Mouse (Mus musculus): ENCODE measurements around the gene Map3k10. TPM values are rescaled to one million over a fixed set of nuclear protein-coding genes. Genes with fewer than 3 reads are reported as not detected.
A peak's percentile ranks its signal among the peaks of the same experiment; 100 is the strongest.
"Not testable (repeated sequence)": the region's sequence is repeated elsewhere in the genome, so short reads cannot be mapped to it uniquely, and the experiment has no call there.

The Map3k10 gene
- polyA plus RNA-seq, 1 experiment from 2014 or later, result 6.8 TPM

DNA sequence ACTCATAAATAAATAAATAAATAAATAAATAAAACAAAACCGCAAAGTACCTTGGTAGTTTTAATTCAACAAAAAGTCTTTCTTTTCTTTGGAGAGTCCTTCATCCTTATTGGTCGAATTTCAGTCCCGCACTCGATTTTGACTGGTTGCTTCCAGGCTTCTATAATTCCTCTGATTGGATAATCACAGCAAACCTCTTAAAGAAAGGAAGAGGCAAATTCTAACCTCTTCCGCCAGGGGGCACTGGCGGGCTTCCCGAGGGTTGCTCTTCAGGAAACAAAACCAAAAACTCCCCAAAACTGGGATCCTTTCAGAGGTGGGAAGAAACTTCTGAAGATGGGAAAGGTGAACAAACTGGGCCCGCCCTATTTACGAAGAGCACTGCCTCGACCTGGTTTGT is 23.4 kb downstream of the Map3k10 start:
- no peak for ATAC-seq (ENCODE audit: insufficient number of reproducible peaks, low FRiP score, low TSS enrichment, low read depth)
- 2% methylated on average over 10 of the region's 10 CpGs for WGBS
- no peak overlapping the region for H3K4me2 ChIP-seq (ENCODE audit: low read depth, severe bottlenecking)
- H3K27ac ChIP-seq (replicated peaks; ENCODE audit: low read depth, low read length), result no peak overlapping the region
- peak; percentile 82 for DNase-seq (ENCODE audit: low spot score)
- H3K27me3 ChIP-seq (ENCODE audit: control insufficient read depth, insufficient read depth, low read length), result peaks cover 36% of the 10 kb centered on the region
- no peaks in the 10 kb centered on the region for H3K36me3 ChIP-seq (ENCODE audit: control insufficient read depth, insufficient read depth, low read length)
- H3K4me3 ChIP-seq (ENCODE audit: low read depth, low read length), result no peak overlapping the region
- H3K4me1 ChIP-seq (ENCODE audit: control insufficient read depth, insufficient read depth, low read length), result no peaks in the 10 kb centered on the region
- no peaks in the 10 kb centered on the region for H3K9me3 ChIP-seq (ENCODE audit: control insufficient read depth, low read length)
- H3K9ac ChIP-seq (ENCODE audit: low read length), result no peak overlapping the region

DNA sequence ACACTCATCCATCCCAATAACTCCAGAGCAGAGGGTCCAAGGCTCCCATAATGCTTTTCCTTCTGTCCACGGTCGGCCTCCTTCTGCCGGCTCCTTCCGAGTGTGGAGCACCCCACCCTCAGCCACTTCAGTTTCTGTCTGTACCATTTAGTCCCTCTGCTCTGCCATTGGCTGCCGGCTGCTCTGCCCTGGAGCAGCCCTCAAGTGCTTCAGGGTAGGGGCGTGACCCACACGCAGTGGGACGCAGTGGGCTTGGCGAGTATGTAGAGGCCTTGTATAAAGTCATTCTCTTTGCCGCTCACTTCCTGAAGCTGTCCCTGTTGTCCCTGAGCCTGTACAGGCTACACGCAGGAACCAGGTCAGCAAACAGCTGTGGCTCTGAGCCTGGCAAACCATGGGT is 24.7 kb downstream of the Map3k10 start:
- H3K4me2 ChIP-seq (ENCODE audit: low read depth, severe bottlenecking), result no peak overlapping the region
- peaks cover 25% of the 10 kb centered on the region for H3K27me3 ChIP-seq (ENCODE audit: control insufficient read depth, insufficient read depth, low read length)
- no peak overlapping the region for H3K4me3 ChIP-seq (ENCODE audit: low read depth, low read length)
- 95% methylated on average over 11 of the region's 11 CpGs for WGBS
- H3K4me1 ChIP-seq (ENCODE audit: control insufficient read depth, insufficient read depth, low read length), result no peaks in the 10 kb centered on the region
- H3K36me3 ChIP-seq (ENCODE audit: control insufficient read depth, insufficient read depth, low read length), result no peaks in the 10 kb centered on the region
- H3K9ac ChIP-seq (ENCODE audit: low read length), result no peak overlapping the region
- H3K27ac ChIP-seq (replicated peaks; ENCODE audit: low read depth, low read length), result no peak overlapping the region
- no peaks in the 10 kb centered on the region for H3K9me3 ChIP-seq (ENCODE audit: control insufficient read depth, low read length)
- DNase-seq (ENCODE audit: low spot score) (no peak), ATAC-seq (ENCODE audit: insufficient number of reproducible peaks, low FRiP score, low TSS enrichment, low read depth) (no peak)

DNA sequence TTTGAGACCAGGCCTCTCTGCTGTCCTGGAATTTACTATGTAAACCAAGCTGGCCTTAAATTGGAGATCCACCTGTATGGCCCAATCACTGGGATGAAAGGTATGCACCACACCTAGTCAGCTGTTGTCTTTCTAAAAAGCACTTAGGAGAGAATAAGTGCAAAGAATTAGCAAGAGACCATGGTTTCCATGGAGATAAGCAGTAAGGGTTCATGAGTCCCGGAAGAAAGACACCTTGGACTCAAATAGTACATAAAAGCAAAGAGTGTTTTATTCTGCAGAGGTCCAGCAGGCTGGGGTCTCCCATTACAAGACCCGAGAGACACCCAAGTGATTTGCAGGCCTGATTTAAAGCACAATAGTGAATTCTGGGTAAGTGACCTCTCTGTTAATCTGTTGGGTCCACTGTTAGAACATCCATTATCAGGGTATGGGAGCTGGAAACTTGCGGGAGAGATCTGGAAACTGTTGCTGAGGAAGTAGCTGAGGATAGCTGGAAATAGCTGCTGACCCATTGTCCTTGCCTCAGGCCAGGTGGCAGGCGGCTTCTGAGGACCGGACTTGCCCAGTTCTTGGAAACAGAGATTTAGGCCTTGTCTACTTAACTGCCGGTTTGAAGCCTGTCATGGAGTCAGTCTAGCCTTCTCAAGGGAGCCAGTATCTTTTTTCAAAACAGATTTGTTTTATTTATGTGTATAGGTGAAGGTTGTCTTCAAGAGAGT is 27.0 kb downstream of the Map3k10 start:
- Histone ChIP-seq H3K9me3 (ENCODE audit: control insufficient read depth, low read length) (no peaks in the 10 kb centered on the region), H3K4me1 (ENCODE audit: control insufficient read depth, insufficient read depth, low read length) (no peaks in the 10 kb centered on the region), H3K9ac (ENCODE audit: low read length) (no peak overlapping the region), H3K4me2 (ENCODE audit: low read depth, severe bottlenecking) (no peak overlapping the region), H3K36me3 (ENCODE audit: control insufficient read depth, insufficient read depth, low read length) (no peaks in the 10 kb centered on the region), H3K27ac (replicated peaks; ENCODE audit: low read depth, low read length) (no peak overlapping the region), H3K4me3 (ENCODE audit: low read depth, low read length) (no peak overlapping the region), H3K27me3 (ENCODE audit: control insufficient read depth, insufficient read depth, low read length) (peaks cover 3% of the 10 kb centered on the region)
- no peak for ATAC-seq (ENCODE audit: insufficient number of reproducible peaks, low FRiP score, low TSS enrichment, low read depth)
- no peak for DNase-seq (ENCODE audit: low spot score)
- 87% methylated on average over 6 of the region's 6 CpGs for WGBS

DNA sequence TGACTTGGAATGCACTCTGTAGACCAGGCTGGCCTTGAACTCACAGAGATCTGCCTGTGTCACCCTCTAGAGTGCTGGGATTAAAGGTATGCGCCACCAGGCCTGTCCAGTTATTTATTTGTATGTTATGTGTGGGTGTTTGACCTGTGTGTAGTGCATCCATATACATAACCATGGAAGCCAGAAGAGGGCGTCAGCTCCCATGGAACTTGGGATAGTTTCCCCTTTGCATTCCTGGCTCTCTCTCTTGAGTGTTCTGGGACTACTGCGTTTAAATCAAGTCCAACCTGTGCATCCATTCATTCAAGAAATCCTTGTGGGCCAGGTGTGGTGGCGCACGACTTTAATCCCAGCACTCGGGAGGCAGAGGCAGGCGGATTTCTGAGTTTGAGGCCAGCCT is 27.9 kb downstream of the Map3k10 start:
- H3K4me1 ChIP-seq (ENCODE audit: control insufficient read depth, insufficient read depth, low read length), result no peaks in the 10 kb centered on the region
- H3K4me3 ChIP-seq (ENCODE audit: low read depth, low read length), result no peak overlapping the region
- H3K36me3 ChIP-seq (ENCODE audit: control insufficient read depth, insufficient read depth, low read length), result no peaks in the 10 kb centered on the region
- H3K9me3 ChIP-seq (ENCODE audit: control insufficient read depth, low read length), result no peaks in the 10 kb centered on the region
- no peaks in the 10 kb centered on the region for H3K27me3 ChIP-seq (ENCODE audit: control insufficient read depth, insufficient read depth, low read length)
- no peak for ATAC-seq (ENCODE audit: insufficient number of reproducible peaks, low FRiP score, low TSS enrichment, low read depth)
- 84% methylated on average over 7 of the region's 7 CpGs for WGBS
- DNase-seq (ENCODE audit: low spot score), result no peak
- no peak overlapping the region for H3K4me2 ChIP-seq (ENCODE audit: low read depth, severe bottlenecking)
- no peak overlapping the region for H3K27ac ChIP-seq (replicated peaks; ENCODE audit: low read depth, low read length)
- H3K9ac ChIP-seq (ENCODE audit: low read length), result no peak overlapping the region

DNA sequence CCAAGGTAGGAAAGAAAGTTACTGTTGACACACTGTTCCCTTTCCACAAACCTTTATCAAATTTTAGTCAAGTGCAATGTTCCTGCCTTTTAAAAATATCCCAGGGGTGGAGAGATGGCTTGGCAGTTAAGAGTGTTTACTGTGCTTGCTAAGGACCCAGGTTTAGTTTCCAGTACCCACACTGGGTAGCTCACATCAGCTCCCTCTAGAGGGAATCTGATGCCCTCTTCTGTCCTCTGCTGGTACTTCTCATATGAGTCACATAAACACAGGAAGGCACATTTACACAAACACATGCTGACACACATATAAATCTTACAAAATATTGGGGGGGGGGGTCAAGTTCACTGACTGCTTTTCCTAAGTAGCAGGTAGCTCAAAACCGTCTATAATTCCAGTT is 29.9 kb downstream of the Map3k10 start:
- WGBS, result 68% methylated on average over 1 of the region's 1 CpGs
- ATAC-seq (ENCODE audit: insufficient number of reproducible peaks, low FRiP score, low TSS enrichment, low read depth), result no peak
- H3K9me3 ChIP-seq (ENCODE audit: control insufficient read depth, low read length), result no peaks in the 10 kb centered on the region

DNA sequence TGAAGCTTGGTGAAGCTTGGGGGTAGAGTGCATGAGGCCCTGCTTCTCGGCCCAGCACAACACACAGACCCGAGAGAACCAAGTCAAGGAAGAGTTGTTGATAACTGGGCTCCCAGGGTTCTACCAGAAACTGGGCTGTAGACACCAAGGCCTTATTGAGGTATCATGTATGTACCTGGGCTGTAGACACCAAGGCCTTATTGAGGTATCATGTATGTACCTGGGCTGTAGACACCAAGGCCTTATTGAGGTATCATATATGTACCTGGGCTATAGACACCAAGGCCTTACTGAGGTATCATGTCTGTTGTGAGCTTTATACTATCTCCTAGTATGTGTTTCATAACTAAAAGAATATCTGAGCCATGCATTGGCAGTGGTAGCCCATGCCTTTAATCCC is 39.3 kb downstream of the Map3k10 start:
- H3K4me3 ChIP-seq (ENCODE audit: low read depth, low read length); H3K27me3 ChIP-seq (ENCODE audit: control insufficient read depth, insufficient read depth, low read length); H3K9me3 ChIP-seq (ENCODE audit: control insufficient read depth, low read length); ATAC-seq (ENCODE audit: insufficient number of reproducible peaks, low FRiP score, low TSS enrichment, low read depth); H3K9ac ChIP-seq (ENCODE audit: low read length); H3K4me1 ChIP-seq (ENCODE audit: control insufficient read depth, insufficient read depth, low read length); H3K4me2 ChIP-seq (ENCODE audit: low read depth, severe bottlenecking); DNase-seq (ENCODE audit: low spot score); H3K27ac ChIP-seq (replicated peaks; ENCODE audit: low read depth, low read length): not testable (repeated sequence)
- WGBS, result 98% methylated on average over 2 of the region's 2 CpGs
- peaks cover 18% of the 10 kb centered on the region for H3K36me3 ChIP-seq (ENCODE audit: control insufficient read depth, insufficient read depth, low read length)

More for the DNA sequence above, 29.9 kb downstream of the Map3k10 start:
- H3K4me1 ChIP-seq (ENCODE audit: control insufficient read depth, insufficient read depth, low read length), result no peaks in the 10 kb centered on the region
- no peak overlapping the region for H3K27ac ChIP-seq (replicated peaks; ENCODE audit: low read depth, low read length)
- H3K36me3 ChIP-seq (ENCODE audit: control insufficient read depth, insufficient read depth, low read length), result no peaks in the 10 kb centered on the region
- H3K4me2 ChIP-seq (ENCODE audit: low read depth, severe bottlenecking), result no peak overlapping the region
- no peak overlapping the region for H3K4me3 ChIP-seq (ENCODE audit: low read depth, low read length)
- DNase-seq (ENCODE audit: low spot score), result no peak
- no peaks in the 10 kb centered on the region for H3K27me3 ChIP-seq (ENCODE audit: control insufficient read depth, insufficient read depth, low read length)
- H3K9ac ChIP-seq (ENCODE audit: low read length), result no peak overlapping the region

DNA sequence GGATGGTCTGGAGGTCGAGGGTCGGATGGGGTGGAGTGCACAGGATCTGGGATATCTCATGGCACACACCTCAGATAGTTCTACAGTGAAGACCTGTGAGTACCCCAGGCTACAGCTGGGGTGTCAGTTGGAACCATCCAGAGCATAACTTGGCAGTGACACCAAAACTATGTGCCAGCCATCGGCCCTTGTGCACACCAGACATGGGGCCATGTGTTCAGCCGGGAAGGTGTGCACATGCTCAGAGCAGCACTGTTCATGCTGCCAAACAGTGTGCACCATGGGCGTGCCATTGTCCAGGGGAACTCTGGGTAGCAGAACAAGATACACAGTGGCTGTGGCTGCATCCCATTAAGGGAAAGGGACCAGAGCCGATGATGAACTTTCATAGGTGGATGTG is 39.7 kb downstream of the Map3k10 start:
- 97% methylated on average over 6 of the region's 6 CpGs for WGBS
- no peak overlapping the region for H3K27ac ChIP-seq (replicated peaks; ENCODE audit: low read depth, low read length)
- H3K9ac ChIP-seq (ENCODE audit: low read length), result no peak overlapping the region
- DNase-seq (ENCODE audit: low spot score) (no peak), ATAC-seq (ENCODE audit: insufficient number of reproducible peaks, low FRiP score, low TSS enrichment, low read depth) (no peak)
- H3K36me3 ChIP-seq (ENCODE audit: control insufficient read depth, insufficient read depth, low read length), result peaks cover 18% of the 10 kb centered on the region
- H3K4me3 ChIP-seq (ENCODE audit: low read depth, low read length), result no peak overlapping the region
- no peaks in the 10 kb centered on the region for H3K27me3 ChIP-seq (ENCODE audit: control insufficient read depth, insufficient read depth, low read length)
- H3K9me3 ChIP-seq (ENCODE audit: control insufficient read depth, low read length), result no peaks in the 10 kb centered on the region
- no peak overlapping the region for H3K4me2 ChIP-seq (ENCODE audit: low read depth, severe bottlenecking)
- no peaks in the 10 kb centered on the region for H3K4me1 ChIP-seq (ENCODE audit: control insufficient read depth, insufficient read depth, low read length)

DNA sequence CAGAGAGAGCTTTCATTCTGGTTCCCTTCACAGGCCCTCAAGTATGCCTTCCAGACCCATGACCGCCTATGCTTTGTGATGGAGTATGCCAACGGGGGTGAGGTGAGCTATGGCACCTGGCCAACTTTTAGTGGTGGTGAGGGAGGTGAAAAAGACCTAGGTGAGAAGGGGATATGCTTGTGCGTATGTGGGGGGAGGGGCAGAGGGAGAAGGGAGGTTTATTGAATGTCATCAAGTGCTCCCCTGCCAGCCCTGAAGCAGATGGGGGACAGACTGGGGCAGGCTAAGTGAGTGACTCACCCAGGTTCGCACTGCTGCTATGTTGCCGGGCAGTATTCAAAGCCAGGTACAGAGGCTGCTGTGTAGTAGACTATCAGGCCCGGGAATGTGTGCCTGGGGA is 41.2 kb downstream of the Map3k10 start:
- H3K9me3 ChIP-seq (ENCODE audit: control insufficient read depth, low read length), result no peaks in the 10 kb centered on the region
- DNase-seq (ENCODE audit: low spot score) (no peak), ATAC-seq (ENCODE audit: insufficient number of reproducible peaks, low FRiP score, low TSS enrichment, low read depth) (no peak)
- H3K27me3 ChIP-seq (ENCODE audit: control insufficient read depth, insufficient read depth, low read length), result no peaks in the 10 kb centered on the region
- H3K9ac ChIP-seq (ENCODE audit: low read length), result no peak overlapping the region
- no peak overlapping the region for H3K4me3 ChIP-seq (ENCODE audit: low read depth, low read length)
- H3K36me3 ChIP-seq (ENCODE audit: control insufficient read depth, insufficient read depth, low read length), result peaks cover 24% of the 10 kb centered on the region
- 89% methylated on average over 6 of the region's 6 CpGs for WGBS
- H3K4me2 ChIP-seq (ENCODE audit: low read depth, severe bottlenecking), result no peak overlapping the region
- H3K4me1 ChIP-seq (ENCODE audit: control insufficient read depth, insufficient read depth, low read length), result no peaks in the 10 kb centered on the region
- H3K27ac ChIP-seq (replicated peaks; ENCODE audit: low read depth, low read length), result no peak overlapping the region

DNA sequence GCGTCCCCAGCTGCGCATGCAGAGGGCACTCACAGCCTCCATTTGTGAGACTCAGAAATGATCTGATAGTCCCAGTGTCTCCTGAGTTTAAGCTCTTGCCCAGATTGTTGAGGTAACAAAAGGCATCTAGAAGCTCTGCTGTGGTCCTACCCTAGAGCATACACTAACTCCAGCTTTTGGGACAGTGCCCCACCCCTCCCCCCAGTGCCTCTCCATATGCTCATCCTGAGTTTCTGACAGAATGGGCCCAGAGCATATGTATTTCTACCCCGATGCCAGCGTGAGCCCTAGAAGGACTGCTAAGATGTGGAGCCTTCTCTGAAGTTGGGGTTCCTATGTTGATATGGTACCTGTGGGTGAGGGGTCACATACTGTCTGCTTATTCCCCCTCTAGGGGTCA is 43.0 kb downstream of the Map3k10 start:
- Histone ChIP-seq H3K27me3 (ENCODE audit: control insufficient read depth, insufficient read depth, low read length) (no peaks in the 10 kb centered on the region), H3K9ac (ENCODE audit: low read length) (no peak overlapping the region), H3K9me3 (ENCODE audit: control insufficient read depth, low read length) (no peaks in the 10 kb centered on the region), H3K36me3 (ENCODE audit: control insufficient read depth, insufficient read depth, low read length) (peaks cover 33% of the 10 kb centered on the region), H3K4me2 (ENCODE audit: low read depth, severe bottlenecking) (no peak overlapping the region), H3K4me3 (ENCODE audit: low read depth, low read length) (no peak overlapping the region), H3K4me1 (ENCODE audit: control insufficient read depth, insufficient read depth, low read length) (no peaks in the 10 kb centered on the region), H3K27ac (replicated peaks; ENCODE audit: low read depth, low read length) (no peak overlapping the region)
- DNase-seq (ENCODE audit: low spot score) (no peak), ATAC-seq (ENCODE audit: insufficient number of reproducible peaks, low FRiP score, low TSS enrichment, low read depth) (no peak)
- WGBS, result 94% methylated on average over 4 of the region's 4 CpGs
